Mouse (Mus musculus) WW6 (cell line): Measurements from ENCODE around the gene Cntf.
"Not testable (repeated sequence)": the region's sequence is repeated elsewhere in the genome, so short reads cannot be mapped to it uniquely, and the experiment has no call there.

Experiments
- DNase-seq: peaks from one replicate; pipeline ENCODE4 v3.0.0-alpha.2; 2013; ENCODE audit warnings: low read depth, low spot score

The Cntf gene

GRCm38 (mm10) chr19:12762212-12763130 is 3.0 kb downstream of the Cntf start:
- no peak for DNase-seq

GRCm38 (mm10) chr19:12759656-12760055 is 5.8 kb downstream of the Cntf start:
- no peak for DNase-seq

DNA sequence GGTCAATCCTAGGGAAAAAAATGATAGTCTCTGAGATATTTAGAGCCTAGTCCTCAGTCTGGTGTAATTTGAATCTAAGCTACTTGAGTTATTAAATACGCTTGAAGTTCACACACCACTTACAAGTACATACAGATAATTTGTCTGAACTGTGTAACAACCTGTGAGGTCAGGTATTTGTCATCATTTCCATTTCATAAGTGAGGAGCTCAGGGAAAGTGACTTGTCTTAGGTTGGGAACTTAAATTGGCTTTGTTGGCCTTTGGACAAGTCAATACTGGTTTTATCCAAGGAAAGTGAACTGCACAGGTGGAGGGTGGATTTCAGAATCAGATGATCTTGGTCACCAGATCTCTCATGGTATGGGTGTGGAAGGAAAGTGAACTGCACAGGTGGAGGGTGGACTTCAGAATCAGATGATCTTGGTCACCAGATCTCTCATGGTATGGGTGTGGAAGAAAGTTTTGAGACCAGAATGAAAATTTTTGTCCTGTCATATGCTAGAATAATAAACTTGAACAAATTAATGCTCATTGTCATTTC is 6.4 kb downstream of the Cntf start:
- no peak for DNase-seq

- no peak for DNase-seq
These were observed 9.1 kb downstream of the Cntf start for GRCm38 (mm10) chr19:12756286-12756685.

GRCm38 (mm10) chr19:12731950-12732349 is 33.5 kb downstream of the Cntf start:
- no peak for DNase-seq

GRCm38 (mm10) chr19:12731036-12731435 is 34.4 kb downstream of the Cntf start:
- no peak for DNase-seq

DNA sequence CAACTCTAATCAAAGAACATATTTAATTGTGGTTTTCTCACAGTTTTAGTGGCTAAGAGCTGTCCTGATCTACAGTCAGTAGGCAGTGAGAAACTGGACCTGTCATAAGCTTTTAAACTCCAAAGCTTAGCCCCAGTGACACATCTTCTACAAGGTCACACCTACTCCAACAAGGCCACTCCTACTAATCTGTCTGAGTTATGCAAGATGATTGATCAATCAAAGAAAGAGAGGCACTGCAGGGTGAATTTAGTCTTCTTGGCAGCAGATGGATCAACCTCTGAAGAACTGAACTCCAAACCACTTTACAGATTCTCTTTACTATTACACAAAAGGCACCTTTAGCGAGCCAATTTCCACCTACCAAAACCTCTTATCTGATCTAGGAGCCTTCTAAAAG is 39.6 kb downstream of the Cntf start:
- no peak for DNase-seq

DNA sequence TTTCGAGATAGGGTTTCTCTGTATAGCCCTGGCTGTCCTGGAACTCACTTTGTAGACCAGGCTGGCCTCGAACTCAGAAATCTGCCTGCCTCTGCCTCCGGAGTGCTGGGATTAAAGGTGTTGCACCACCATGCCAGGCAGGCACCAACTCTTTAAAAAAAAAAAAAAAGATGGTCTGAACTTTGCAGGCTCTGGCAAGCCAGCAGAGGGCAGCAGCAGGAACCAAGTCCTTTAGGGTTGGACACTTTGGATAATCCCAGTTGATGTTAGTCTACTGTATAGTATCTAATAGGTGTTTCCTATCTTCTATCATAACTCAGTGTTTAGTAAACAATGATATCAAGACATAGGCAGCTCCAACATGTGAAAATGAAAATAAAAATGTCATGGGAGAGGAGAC is 43.1 kb downstream of the Cntf start:
- DNase-seq, result no peak

DNA sequence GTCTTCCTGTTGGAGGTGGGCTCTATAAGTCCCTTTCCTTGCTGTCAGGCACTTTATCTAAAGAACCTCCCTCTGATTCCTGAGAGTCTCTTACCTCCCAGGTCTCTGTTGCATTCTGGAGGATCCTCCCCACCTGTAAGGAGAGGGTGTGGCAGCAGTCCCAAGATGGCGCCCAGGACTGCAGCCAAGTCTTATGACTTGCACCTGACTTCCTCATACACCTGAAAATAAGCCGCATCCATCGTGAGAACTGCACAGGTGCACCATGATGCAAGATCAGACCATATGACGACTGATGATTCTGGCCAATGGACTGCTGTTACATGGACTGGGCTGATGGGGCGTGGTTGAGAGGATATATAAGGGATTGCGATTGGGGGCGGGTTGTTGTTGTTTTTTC is 43.8 kb downstream of the Cntf start:
- DNase-seq, result not testable (repeated sequence)

- DNase-seq, result not testable (repeated sequence)
These were observed 44.5 kb downstream of the Cntf start for GRCm38 (mm10) chr19:12720919-12721318.

- no peak for DNase-seq
These were observed 45.0 kb downstream of the Cntf start for GRCm38 (mm10) chr19:12720463-12720862.

- no peak for DNase-seq
These were observed 46.2 kb downstream of the Cntf start for GRCm38 (mm10) chr19:12719189-12719588.
